In genomic region chr7:125492551-125492950, GRCm38 (mm10) we compare ENCODE assay signal across 12 mouse cellular contexts. TPM values are rescaled to one million over a fixed set of nuclear protein-coding genes. Genes with fewer than 3 reads are reported as not detected.
DNase-seq lines count a peak whose midpoint lies in the region; ATAC-seq and TF ChIP-seq lines count a peak whose summit lies in the region.
"Had no signal": no experiment of that assay in that cellular context is flagged by ENCODE, and none has a peak within 500 bp of the region (broad histone marks: within the 10 kb centered on the region; RNA-seq: fewer than 3 reads in every experiment).

No protein-coding gene starts in this region.

- DNase-seq in forebrain, postnatal 0 days: no peak
- DNase-seq in forebrain, embryonic 14.5 days (ENCODE audit: low spot score): no peak
- DNase-seq in lung, adult 18-20 months: no peak
- peak; percentile 10 for DNase-seq in R1 (ENCODE audit: low read depth, low spot score)
- DNase-seq: cerebellum, postnatal 14 days; lung, postnatal 36 days; right cerebral cortex, postnatal 4 days had no signal

- peak overlapping the region; percentile 80; the same call in 1 of the 2 replicates for H3K27ac ChIP-seq in forebrain, postnatal 0 days (ENCODE audit: low read depth, low read length)
- no peak overlapping the region for H3K27ac ChIP-seq in forebrain, embryonic 14.5 days (ENCODE audit: low read depth, low read length)
- peak overlapping the region; percentile 80; the same call in 1 of the 2 replicates for H3K27ac ChIP-seq in lung, embryonic 15.5 days
- peak overlapping the region; percentile 90; the same call in 1 of the 2 replicates for H3K27ac ChIP-seq in liver, embryonic 12.5 days
- no peak overlapping the region for H3K27ac ChIP-seq in kidney, embryonic 15.5 days

- H3K36me3 ChIP-seq in forebrain, postnatal 0 days (ENCODE audit: insufficient read depth): no peaks in the 10 kb centered on the region
- no peaks in the 10 kb centered on the region for H3K36me3 ChIP-seq in forebrain, embryonic 14.5 days (ENCODE audit: control insufficient read depth, insufficient read depth, low read length)
- no peaks in the 10 kb centered on the region for H3K36me3 ChIP-seq in lung, embryonic 15.5 days
- peaks cover 6% of the 10 kb centered on the region; the same call in 1 of the 2 replicates for H3K36me3 ChIP-seq in liver, embryonic 12.5 days
- H3K36me3 ChIP-seq in kidney, embryonic 15.5 days: no peaks in the 10 kb centered on the region
- H3K36me3 ChIP-seq: embryonic facial prominence, embryonic 15.5 days had no signal

- no peak overlapping the region for H3K4me3 ChIP-seq in forebrain, postnatal 0 days (ENCODE audit: low read depth, low read length)
- no peak overlapping the region for H3K4me3 ChIP-seq in forebrain, embryonic 14.5 days (ENCODE audit: low read depth, low read length)
- no peak overlapping the region for H3K4me3 ChIP-seq in lung, embryonic 15.5 days
- H3K4me3 ChIP-seq in liver, embryonic 12.5 days: no peak overlapping the region
- H3K4me3 ChIP-seq in kidney, embryonic 15.5 days (replicated peaks): no peak overlapping the region

- no peak overlapping the region for H3K9ac ChIP-seq in forebrain, postnatal 0 days
- H3K9ac ChIP-seq in forebrain, embryonic 14.5 days (ENCODE audit: low read length): no peak overlapping the region; the same call in 1 of the 2 replicates
- no peak overlapping the region for H3K9ac ChIP-seq in lung, embryonic 15.5 days
- H3K9ac ChIP-seq in liver, embryonic 12.5 days: 0 out of 2 replicates have a peak overlapping the region, but pooled peaks have one; percentile 75
- H3K9ac ChIP-seq in kidney, embryonic 15.5 days: no peak overlapping the region
- H3K9ac ChIP-seq: embryonic facial prominence, embryonic 15.5 days had no signal

- TF ChIP-seq CTCF in forebrain, postnatal 0 days (IDR thresholded peaks at IDR 0.05; ENCODE audit: low read depth): no peak

- no peak overlapping the region for H3K4me2 ChIP-seq in forebrain, postnatal 0 days (ENCODE audit: low read depth)
- no peak overlapping the region for H3K4me2 ChIP-seq in forebrain, embryonic 14.5 days (ENCODE audit: low read length)
- no peak overlapping the region for H3K4me2 ChIP-seq in lung, embryonic 15.5 days
- H3K4me2 ChIP-seq in liver, embryonic 12.5 days: peak overlapping the region; percentile 74
- no peak overlapping the region for H3K4me2 ChIP-seq in kidney, embryonic 15.5 days

- WGBS in forebrain, postnatal 0 days: 90% methylated on average over 6 of the region's 6 CpGs
- 88% methylated on average over 6 of the region's 6 CpGs for WGBS in forebrain, embryonic 14.5 days
- WGBS in lung, embryonic 15.5 days: 60% methylated on average over 6 of the region's 6 CpGs
- WGBS in liver, embryonic 12.5 days (ENCODE audit: insufficient replicate concordance): 53% methylated on average over 6 of the region's 6 CpGs
- WGBS in kidney, embryonic 15.5 days: 90% methylated on average over 6 of the region's 6 CpGs

- peaks cover 16% of the 10 kb centered on the region; the same call in 1 of the 2 replicates for H3K4me1 ChIP-seq in forebrain, postnatal 0 days (ENCODE audit: insufficient read depth)
- H3K4me1 ChIP-seq in forebrain, embryonic 14.5 days (ENCODE audit: control insufficient read depth, insufficient read depth, low read length): peaks cover 11% of the 10 kb centered on the region
- peaks cover 33% of the 10 kb centered on the region for H3K4me1 ChIP-seq in lung, embryonic 15.5 days
- peaks cover 59% of the 10 kb centered on the region for H3K4me1 ChIP-seq in liver, embryonic 12.5 days
- peaks cover 21% of the 10 kb centered on the region for H3K4me1 ChIP-seq in kidney, embryonic 15.5 days

- no peaks in the 10 kb centered on the region for H3K9me3 ChIP-seq in forebrain, postnatal 0 days (ENCODE audit: low read length)
- no peaks in the 10 kb centered on the region for H3K9me3 ChIP-seq in forebrain, embryonic 14.5 days (replicated peaks; ENCODE audit: control insufficient read depth, low read length)
- no peaks in the 10 kb centered on the region for H3K9me3 ChIP-seq in lung, embryonic 15.5 days
- H3K9me3 ChIP-seq in liver, embryonic 12.5 days (replicated peaks): no peaks in the 10 kb centered on the region
- H3K9me3 ChIP-seq in kidney, embryonic 15.5 days (replicated peaks): no peaks in the 10 kb centered on the region
- H3K9me3 ChIP-seq: embryonic facial prominence, embryonic 15.5 days had no signal

- no peak for ATAC-seq in forebrain, postnatal 0 days
- no peak for ATAC-seq in forebrain, embryonic 14.5 days
- no peak for ATAC-seq in lung, embryonic 15.5 days (ENCODE audit: borderline replicate concordance, extremely low read depth, low FRiP score, low TSS enrichment)
- no peak for ATAC-seq in liver, embryonic 12.5 days
- no peak for ATAC-seq in cerebellum, adult (ENCODE audit: insufficient number of reproducible peaks, low FRiP score, low TSS enrichment)
- ATAC-seq in kidney, embryonic 15.5 days (replicated peaks; ENCODE audit: low FRiP score): no peak

- H3K27me3 ChIP-seq in forebrain, postnatal 0 days (ENCODE audit: insufficient read depth, low read length): no peaks in the 10 kb centered on the region
- H3K27me3 ChIP-seq in forebrain, embryonic 14.5 days (replicated peaks; ENCODE audit: control insufficient read depth, insufficient read depth, low read length): no peaks in the 10 kb centered on the region
- H3K27me3 ChIP-seq in lung, embryonic 15.5 days: no peaks in the 10 kb centered on the region
- H3K27me3 ChIP-seq in liver, embryonic 12.5 days (replicated peaks): no peaks in the 10 kb centered on the region
- H3K27me3 ChIP-seq in kidney, embryonic 15.5 days: no peaks in the 10 kb centered on the region
- H3K27me3 ChIP-seq: embryonic facial prominence, embryonic 15.5 days had no signal

RNA-seq across cellular contexts. Expression of gene Nsmce1, which starts 1.2 kb away (rescaled TPM):
- 43.3 and 58.6 TPM in 2 replicates for total RNA-seq in forebrain, postnatal 0 days (2014; rRNA removed)
- 107 and 123 TPM in 2 replicates for polyA plus RNA-seq in forebrain, postnatal 0 days (2015; fragmentation: Nextera tagmentation; extraction: Ambion mirVana)
- 129 and 149 TPM in 2 replicates for polyA plus RNA-seq in forebrain, embryonic 14.5 days (2014; fragmentation: Nextera tagmentation; extraction: Ambion mirVana)
- 157 and 164 TPM in 2 replicates for polyA plus RNA-seq in lung, embryonic 15.5 days (2015; fragmentation: Nextera tagmentation; extraction: Ambion mirVana)
- 97.0 and 97.7 TPM in 2 replicates for polyA plus RNA-seq in liver, embryonic 12.5 days (2016; fragmentation: Nextera tagmentation; extraction: Ambion mirVana)
- 143 TPM in 2 replicates for polyA plus RNA-seq in kidney, embryonic 15.5 days (2015; fragmentation: Nextera tagmentation; extraction: Ambion mirVana)

RNA-seq across cellular contexts. Expression of gene Kdm8, which starts 48.1 kb away (rescaled TPM):
- total RNA-seq in forebrain, postnatal 0 days (2014; rRNA removed): 4.7 and 6.9 TPM in 2 replicates
- 1.9 and 3.1 TPM in 2 replicates for polyA plus RNA-seq in forebrain, postnatal 0 days (2015; fragmentation: Nextera tagmentation; extraction: Ambion mirVana)
- 5.2 TPM in 2 replicates for polyA plus RNA-seq in forebrain, embryonic 14.5 days (2014; fragmentation: Nextera tagmentation; extraction: Ambion mirVana)
- polyA plus RNA-seq in lung, embryonic 15.5 days (2015; fragmentation: Nextera tagmentation; extraction: Ambion mirVana): 14.5 and 15.6 TPM in 2 replicates
- polyA plus RNA-seq in liver, embryonic 12.5 days (2016; fragmentation: Nextera tagmentation; extraction: Ambion mirVana): 11.1 and 11.7 TPM in 2 replicates
- polyA plus RNA-seq in kidney, embryonic 15.5 days (2015; fragmentation: Nextera tagmentation; extraction: Ambion mirVana): 11.8 and 13.7 TPM in 2 replicates

RNA-seq across cellular contexts. Expression of gene Il4ra, which starts 59.4 kb away (rescaled TPM):
- 6.0 and 6.9 TPM in 2 replicates for total RNA-seq in forebrain, postnatal 0 days (2014; rRNA removed)
- 3.3 and 4.1 TPM in 2 replicates for polyA plus RNA-seq in forebrain, postnatal 0 days (2015; fragmentation: Nextera tagmentation; extraction: Ambion mirVana)
- 1.1 and 2.5 TPM in 2 replicates for polyA plus RNA-seq in forebrain, embryonic 14.5 days (2014; fragmentation: Nextera tagmentation; extraction: Ambion mirVana)
- polyA plus RNA-seq in lung, embryonic 15.5 days (2015; fragmentation: Nextera tagmentation; extraction: Ambion mirVana): 15.3 and 16.5 TPM in 2 replicates
- polyA plus RNA-seq in liver, embryonic 12.5 days (2016; fragmentation: Nextera tagmentation; extraction: Ambion mirVana): 4.1 and 5.2 TPM in 2 replicates
- 8.6 and 10.4 TPM in 2 replicates for polyA plus RNA-seq in kidney, embryonic 15.5 days (2015; fragmentation: Nextera tagmentation; extraction: Ambion mirVana)

Comparison
In these comparisons a context has a peak if more than half of its experiments do, and no peak if none do; other contexts are left out.
1. H3K27ac ChIP-seq: peak in forebrain, postnatal 0 days (single experiment), lung, embryonic 15.5 days (single experiment) and liver, embryonic 12.5 days (single experiment); none in forebrain, embryonic 14.5 days (single experiment) and kidney, embryonic 15.5 days (single experiment).